Comparison of ENCODE assay signal across 7 mouse cellular contexts in genomic region chr11:57518091-57518750, GRCm38 (mm10). TPM values are rescaled to one million over a fixed set of nuclear protein-coding genes. Genes with fewer than 3 reads are reported as not detected.
DNase-seq lines count a peak whose midpoint lies in the region; ATAC-seq lines count a peak whose summit lies in the region.

Gene Fam114a2 (minus strand): TSS chr11:57518617.
Gene Mfap3 (plus strand): TSS chr11:57518664.

- peak; percentile 98 for ATAC-seq in intestine, embryonic 15.5 days

- 0 out of 2 replicates have a peak, but pooled peaks cover 4% of the 10 kb centered on the region for H3K4me1 ChIP-seq in intestine, embryonic 15.5 days (replicated peaks)
- peaks cover 19% of the 10 kb centered on the region for H3K4me1 ChIP-seq in midbrain, embryonic 10.5 days

- WGBS in intestine, embryonic 15.5 days: under 1% methylated on average over 59 of the region's 59 CpGs
- WGBS in midbrain, embryonic 10.5 days: under 1% methylated on average over 59 of the region's 59 CpGs

- H3K9me3 ChIP-seq in intestine, embryonic 15.5 days: no peaks in the 10 kb centered on the region
- H3K9me3 ChIP-seq in midbrain, embryonic 10.5 days (replicated peaks): no peaks in the 10 kb centered on the region

- intact Hi-C loops in gastrocnemius, postnatal 36 days (cut with DNase I): no loop called here
- intact Hi-C loops in left cerebral cortex, postnatal 25 days (cut with DNase I): no loop called here

- H3K27me3 ChIP-seq in intestine, embryonic 15.5 days (replicated peaks): no peaks in the 10 kb centered on the region
- no peaks in the 10 kb centered on the region for H3K27me3 ChIP-seq in midbrain, embryonic 10.5 days (ENCODE audit: low read depth, poor library complexity, severe bottlenecking)

- H3K4me2 ChIP-seq in intestine, embryonic 15.5 days (replicated peaks): peak within 1 kb of the TSS; percentile 55

- no peaks in the 10 kb centered on the region for H3K36me3 ChIP-seq in intestine, embryonic 15.5 days
- peaks cover 34% of the 10 kb centered on the region for H3K36me3 ChIP-seq in midbrain, embryonic 10.5 days

- H3K9ac ChIP-seq in intestine, embryonic 15.5 days: peak within 1 kb of the TSS; percentile 61

- peak within 1 kb of the TSS; percentile 82 for H3K27ac ChIP-seq in intestine, embryonic 15.5 days
- peak within 1 kb of the TSS; percentile 93 for H3K27ac ChIP-seq in midbrain, embryonic 10.5 days (replicated peaks)

- H3K4me3 ChIP-seq in intestine, embryonic 15.5 days (replicated peaks): peak within 1 kb of the TSS; percentile 60
- peak within 1 kb of the TSS; percentile 79 for H3K4me3 ChIP-seq in midbrain, embryonic 10.5 days

- peak; percentile 92 to 93 for DNase-seq in adrenal gland, adult 18-20 months (ENCODE audit: low spot score in 2 of 2)
- DNase-seq in embryo, embryonic 11 days: peak; percentile 94
- DNase-seq in gastrocnemius, postnatal 36 days: peak; percentile 88 to 90
- peak; percentile 89 to 91 for DNase-seq in left cerebral cortex, postnatal 25 days (ENCODE audit: low spot score in 2 of 2)
- peak; percentile 94 for DNase-seq in midbrain, embryonic 10.5 days (ENCODE audit: low spot score)
- peak; percentile 94 for DNase-seq in right cerebral cortex, postnatal 4 days

RNA-seq across cellular contexts. Expression of gene Fam114a2, which starts in this region (rescaled TPM):
- total RNA-seq in adrenal gland, adult 18-20 months (2021): 10 to 100 TPM; 46.1 to 67.0 TPM
- total RNA-seq in gastrocnemius, postnatal 36 days (2021): 10 to 100 TPM; 45.6 to 48.0 TPM
- polyA plus RNA-seq in intestine, embryonic 15.5 days (2015; fragmentation: Nextera tagmentation; extraction: Ambion mirVana): 81.4 and 83.0 TPM in 2 replicates
- total RNA-seq in left cerebral cortex, postnatal 25 days (2021): 10 to 100 TPM; 28.8 to 31.9 TPM
- 71.8 and 81.6 TPM in 2 replicates for polyA plus RNA-seq in midbrain, embryonic 10.5 days (2016; fragmentation: Nextera tagmentation; extraction: Ambion mirVana)

RNA-seq across cellular contexts. Expression of gene Mfap3, which starts in this region (rescaled TPM):
- total RNA-seq in adrenal gland, adult 18-20 months (2021): 10 to 100 TPM; 22.7 to 22.9 TPM
- total RNA-seq in gastrocnemius, postnatal 36 days (2021): 1 to 10 TPM; 6.0 to 7.3 TPM
- polyA plus RNA-seq in intestine, embryonic 15.5 days (2015; fragmentation: Nextera tagmentation; extraction: Ambion mirVana): 33.5 and 39.5 TPM in 2 replicates
- total RNA-seq in left cerebral cortex, postnatal 25 days (2021): 10 to 100 TPM; 22.7 to 24.9 TPM
- polyA plus RNA-seq in midbrain, embryonic 10.5 days (2016; fragmentation: Nextera tagmentation; extraction: Ambion mirVana): 57.8 and 57.9 TPM in 2 replicates

Comparison
In these comparisons a context has a peak if more than half of its experiments do, and no peak if none do; other contexts are left out.
1. Peak in every context shown above with its lines: DNase-seq, ATAC-seq, H3K4me3 ChIP-seq and H3K27ac ChIP-seq.